Mouse (Mus musculus) c-Kit-positive CD71-positive TER-119-positive erythroid progenitor cells, embryonic 14.5 days (primary cell): Measurements from ENCODE around the gene Sorcs2.

Source experiments
- DNase-seq: peaks from one replicate; pipeline ENCODE4 v3.0.0-alpha.2; 2013; ENCODE audit warnings: low spot score

Sorcs2 gene

DNA sequence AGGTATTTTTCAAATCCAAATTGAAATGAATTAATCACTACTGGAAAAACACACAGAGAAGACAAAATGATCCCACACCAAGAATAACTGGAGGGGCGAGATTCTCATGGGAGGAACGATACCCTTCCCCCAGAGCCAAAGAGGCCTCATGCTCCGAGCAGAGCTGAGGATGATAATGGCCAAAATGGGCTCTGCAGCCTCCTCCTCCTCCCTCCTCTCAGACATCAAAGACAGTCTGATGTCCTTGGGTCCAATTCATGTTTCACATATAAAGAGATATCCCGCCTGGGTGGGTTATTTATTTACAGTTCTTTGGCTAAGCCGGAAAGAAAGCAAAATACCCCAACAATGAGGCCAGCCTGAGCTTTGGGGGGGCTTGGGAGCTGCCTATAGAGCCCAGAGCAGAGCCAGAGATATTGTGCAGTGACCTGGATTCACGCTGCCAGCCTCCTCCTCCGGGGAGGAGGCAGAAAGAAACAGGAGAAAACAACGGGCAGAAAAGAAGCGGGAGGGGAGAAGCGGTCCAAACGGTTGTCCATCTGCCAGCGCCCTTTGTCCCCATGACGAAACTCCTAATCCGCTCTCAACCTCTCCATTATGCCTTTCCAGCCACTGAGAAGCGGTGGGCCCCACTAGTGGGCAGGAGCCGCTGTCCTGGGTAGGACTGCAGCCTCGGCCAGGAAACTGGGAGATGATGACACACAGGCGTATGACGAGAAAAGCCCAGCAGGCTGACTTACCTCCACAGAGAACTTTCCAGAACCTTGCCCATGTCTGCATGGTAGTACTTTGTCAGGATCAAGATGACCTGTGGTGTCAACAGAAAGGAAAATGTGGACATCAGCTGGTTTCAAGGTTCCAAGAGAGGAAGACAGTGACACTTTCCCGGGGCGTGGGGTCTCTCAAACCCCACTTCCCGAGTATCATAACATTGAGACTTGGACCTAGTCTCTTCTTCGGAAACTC is 169.3 kb downstream of the Sorcs2 start:
- DNase-seq, result no peak

DNA sequence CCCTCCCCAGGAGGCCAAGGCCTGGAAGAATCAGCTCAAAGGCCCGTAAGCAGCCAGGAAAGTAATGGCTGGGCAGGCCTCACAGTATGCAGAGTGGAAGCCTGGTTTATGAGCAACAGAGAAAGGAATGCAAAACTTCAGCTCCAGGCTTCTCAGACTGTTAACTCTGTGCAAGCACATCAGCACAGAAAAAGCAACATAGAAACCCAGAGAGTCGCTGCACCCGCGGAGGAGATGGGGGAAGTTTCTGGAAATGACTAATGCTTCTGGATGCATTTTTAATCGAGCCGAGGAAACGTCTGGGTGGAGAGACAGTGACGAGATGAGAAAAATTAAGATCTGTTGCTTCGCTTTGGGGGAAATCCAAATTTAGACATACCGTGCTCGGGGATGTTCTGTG is 171.6 kb downstream of the Sorcs2 start:
- no peak for DNase-seq

DNA sequence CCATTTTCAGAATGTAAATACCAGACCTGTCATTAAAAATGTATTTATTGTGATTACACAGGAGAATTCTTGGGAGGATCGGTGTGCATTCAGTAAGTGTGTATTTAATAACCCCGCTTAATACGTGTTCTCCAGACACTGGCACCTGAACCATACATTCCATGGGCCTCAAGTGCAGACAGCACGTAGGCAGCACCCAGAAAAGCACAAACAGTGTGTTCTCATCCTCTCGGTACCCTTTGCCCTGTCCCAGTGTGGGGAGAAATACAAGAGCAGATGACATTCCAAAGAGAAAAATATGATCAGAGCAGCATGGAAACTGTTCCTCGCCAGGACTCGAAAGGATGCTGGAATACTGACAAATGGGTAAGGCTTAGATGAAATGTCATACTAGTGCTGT is 172.1 kb downstream of the Sorcs2 start:
- DNase-seq, result no peak

DNA sequence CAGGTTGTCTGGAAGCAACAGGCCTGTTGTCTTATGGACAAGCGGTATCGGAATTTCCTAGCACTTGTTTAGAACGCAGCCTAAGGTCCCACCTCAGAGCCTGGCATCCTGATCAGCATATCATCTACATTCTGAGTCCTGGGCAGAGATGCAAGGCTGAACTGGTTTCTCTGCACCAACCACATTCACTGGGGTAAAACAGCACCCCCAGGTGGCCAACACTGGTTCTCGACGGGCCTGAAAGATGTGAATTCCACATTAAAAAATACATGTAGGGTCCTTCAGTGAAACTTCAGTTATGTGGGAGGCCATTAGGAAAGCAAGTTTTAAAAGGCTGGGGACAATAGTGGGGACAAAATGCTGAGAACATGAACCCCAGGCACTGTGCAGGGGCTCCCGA is 174.2 kb downstream of the Sorcs2 start:
- no peak for DNase-seq

DNA sequence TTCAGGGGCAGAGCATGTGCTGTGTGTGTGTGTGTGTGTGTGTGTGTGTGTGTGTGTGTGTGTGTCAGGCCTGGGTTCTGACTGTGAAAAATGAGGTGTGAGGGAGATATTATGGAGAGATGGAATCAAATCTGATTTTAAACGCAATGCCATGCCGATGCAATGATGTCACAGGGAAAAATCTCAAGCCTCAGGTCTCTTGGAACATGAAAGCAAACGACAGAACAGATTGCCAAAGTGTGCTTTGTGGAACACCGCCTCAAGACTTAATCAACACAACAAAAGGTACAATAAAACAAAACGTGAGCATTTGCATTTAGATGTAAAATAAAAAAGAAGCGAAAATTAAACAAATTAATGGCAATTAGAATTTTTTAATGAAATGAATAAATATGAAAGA is 177.3 kb downstream of the Sorcs2 start:
- no peak for DNase-seq

DNA sequence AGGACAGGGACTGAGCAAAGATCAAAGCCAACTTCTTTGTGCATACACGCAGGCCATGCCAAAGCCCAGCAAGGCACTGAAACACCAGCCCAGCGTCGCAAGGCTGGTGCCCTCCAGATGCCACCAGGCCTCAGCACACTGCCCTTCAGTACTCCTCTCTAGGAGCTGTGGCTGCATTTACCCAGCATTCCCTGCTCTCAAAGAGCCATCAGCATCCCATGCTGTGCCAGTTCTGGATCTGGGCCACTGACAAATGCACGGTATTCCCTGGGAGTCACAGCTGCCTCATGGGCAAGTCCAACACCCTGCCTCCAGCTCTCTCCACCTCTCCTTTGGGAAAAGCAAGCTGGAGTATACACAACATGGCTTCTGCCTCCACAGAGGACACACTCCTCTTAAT is 177.8 kb downstream of the Sorcs2 start:
- no peak for DNase-seq

DNA sequence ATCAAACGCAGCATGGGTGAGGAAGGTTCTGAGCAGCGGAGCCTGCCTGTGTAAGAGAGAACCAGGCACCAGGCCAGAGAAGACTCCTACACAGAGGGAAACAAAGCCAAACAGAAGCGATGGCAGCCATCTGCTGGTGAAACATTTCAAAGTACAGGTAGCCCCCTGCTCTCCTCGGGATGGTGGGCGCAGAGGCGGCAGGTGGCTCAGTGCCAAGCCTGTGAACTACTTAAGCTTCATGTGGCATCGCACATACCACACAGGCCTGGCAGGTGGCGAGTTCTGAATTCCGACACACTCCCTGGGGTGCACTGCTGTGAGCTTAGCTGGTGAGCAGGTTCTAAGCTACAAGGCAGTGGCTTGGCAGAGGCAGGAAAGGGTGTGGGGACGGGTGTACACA is 184.6 kb downstream of the Sorcs2 start:
- no peak for DNase-seq

DNA sequence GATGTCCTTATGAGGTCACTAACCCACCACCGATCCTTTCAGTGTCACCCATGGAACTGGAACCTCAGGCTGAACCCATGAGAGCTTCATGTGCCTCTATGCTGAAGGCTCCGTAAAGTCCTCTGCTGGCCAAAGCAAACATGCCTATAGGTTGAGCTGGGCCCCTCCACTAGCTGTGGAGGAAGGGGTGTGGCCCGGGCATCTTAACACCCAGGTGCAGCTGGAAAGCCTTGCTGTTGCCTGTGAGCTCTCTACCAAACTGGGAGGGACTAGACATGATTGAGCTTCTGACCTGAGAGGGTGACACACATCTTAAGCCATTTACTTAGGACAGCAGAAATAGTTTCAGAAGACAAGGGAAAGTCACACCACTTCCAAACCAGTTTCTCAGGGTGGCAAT is 189.1 kb downstream of the Sorcs2 start:
- no peak for DNase-seq

DNA sequence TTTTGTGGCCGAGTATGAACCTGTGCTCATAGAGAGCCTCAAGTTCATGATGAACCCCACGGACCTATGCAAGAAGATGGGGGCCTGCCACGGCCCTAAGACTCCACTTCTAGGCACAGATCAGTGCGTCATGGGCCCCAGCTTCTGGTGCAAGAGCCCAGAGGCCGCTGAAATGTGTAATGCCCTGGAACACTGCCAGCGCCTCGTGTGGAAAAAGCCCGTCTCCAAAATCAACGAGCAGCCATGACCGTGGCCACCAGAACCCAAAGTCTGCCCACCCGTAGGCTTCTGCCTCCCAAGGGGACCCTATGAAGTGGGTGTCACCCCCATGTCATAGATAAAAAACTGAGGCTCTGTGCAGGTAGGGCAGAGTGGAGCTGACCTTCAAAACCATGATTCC is 192.5 kb downstream of the Sorcs2 start:
- DNase-seq, result no peak

DNA sequence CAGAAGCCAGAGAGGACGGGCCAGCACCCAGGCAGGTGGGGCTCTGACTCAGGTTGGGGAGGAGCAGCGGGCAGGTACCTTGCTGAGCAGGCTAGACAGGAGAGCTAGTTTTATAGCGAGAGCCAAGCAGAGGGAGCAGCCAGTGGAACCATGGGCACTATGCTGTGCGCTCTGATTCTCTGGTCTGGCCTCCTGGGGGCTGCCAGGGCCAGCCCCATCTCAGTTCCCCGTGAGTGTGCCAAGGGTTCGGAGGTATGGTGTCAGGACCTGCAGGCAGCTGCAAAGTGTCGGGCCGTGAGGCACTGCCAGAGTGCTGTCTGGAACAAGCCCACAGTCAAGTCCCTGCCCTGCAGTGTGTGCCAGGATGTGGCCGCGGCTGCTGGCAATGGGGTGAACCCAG is 194.0 kb downstream of the Sorcs2 start, which contains the start of gene Psapl1:
TSS of gene Psapl1 (plus strand) at position 106 of the 400 bp plus-strand sequence.
- DNase-seq, result no peak

DNA sequence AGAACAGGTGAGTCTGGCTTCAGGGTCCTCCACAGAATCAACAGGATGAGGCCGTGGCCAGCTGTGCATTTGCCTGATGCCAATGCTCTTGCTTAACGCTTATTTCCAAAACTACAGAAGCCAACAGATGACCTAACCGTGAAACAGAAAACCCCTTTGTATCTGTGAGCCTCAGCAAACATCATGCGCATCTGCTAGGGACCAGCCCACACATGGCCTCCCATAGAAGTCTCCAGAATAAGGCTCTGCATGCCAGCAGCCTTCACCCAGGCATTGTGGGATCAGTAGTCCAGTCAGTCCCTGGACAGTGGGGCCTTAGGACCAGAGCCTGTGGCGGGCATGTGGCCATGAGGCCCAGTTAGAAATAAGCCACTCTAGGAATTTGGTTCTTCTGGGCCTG is 194.5 kb downstream of the Sorcs2 start:
- DNase-seq, result no peak

DNA sequence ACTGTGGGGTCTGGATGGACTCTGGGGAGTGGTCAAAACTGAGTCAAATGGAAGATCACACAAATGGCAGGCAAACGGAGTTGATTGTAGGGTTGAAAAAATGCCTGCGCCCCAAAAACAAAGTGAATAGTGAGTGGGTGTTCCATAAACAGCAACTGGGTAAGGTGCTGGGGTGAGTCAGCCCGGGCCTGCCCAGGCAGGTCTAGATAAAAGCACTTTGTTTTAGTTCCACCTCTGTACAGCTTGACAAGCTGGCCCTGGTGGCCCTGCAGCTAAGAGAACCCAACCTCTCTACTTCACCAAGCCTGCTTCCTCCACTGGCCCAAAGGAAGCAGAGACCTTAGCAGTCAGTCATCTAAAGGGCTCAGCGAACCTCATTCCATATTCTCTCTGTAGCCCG is 195.2 kb downstream of the Sorcs2 start:
- no peak for DNase-seq

DNA sequence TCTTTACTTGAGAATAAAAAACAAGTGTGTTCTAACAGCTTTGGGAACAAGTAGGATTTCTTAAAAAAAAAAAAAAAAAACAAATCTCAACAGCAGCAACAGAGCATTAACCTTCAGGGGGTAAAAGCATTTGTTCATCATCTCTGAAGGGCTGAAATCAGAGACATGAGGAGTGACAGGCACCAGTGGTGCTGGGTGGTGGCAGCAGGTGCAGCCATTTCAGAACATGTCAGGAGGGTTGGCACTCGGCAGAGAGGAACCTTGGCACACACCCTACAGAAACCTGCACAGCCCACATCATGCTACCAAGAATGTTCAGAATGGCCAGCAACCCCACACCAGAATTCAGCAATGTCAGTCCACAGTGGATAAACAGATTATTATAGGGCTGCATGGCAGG is 198.4 kb downstream of the Sorcs2 start:
- no peak for DNase-seq

DNA sequence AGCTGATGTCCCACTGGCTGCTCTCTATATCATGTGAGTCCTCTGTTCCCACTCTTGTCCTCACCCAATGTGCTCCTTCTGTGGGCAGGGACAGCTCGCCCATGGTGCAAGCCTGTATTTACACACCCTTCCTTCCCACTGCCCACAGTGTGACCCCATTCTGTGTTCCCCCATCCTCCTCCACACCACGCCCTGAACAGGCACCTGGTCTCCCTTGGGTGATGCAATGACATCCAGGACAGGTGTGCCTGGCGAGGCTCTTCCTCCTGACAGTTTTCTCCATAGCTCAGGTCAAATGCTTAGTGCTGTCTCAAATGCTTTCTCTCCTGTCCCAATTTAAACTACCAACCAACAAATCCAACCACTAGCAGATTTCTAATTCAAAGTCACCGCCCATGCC is 202.5 kb downstream of the Sorcs2 start:
- DNase-seq, result no peak

DNA sequence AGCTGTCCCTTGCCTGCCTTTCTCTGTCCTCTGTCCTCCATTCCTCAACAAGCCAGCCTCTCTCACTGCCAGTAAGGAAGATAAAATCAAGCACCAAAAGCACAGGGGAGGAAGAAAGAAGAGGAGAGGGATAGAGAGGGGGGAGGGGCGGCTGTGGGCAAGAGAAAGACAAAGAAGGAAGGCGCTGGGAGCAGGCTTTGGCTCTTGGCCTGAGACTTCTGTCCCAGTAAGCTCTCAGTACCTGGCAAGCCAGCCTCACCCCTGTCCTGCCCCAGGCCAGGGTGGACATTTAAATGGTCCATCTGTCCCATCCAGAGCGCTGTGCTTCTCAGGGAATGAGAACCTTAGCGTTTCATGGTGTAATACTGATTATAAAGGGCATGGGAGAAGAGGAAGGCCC is 203.3 kb downstream of the Sorcs2 start:
- no peak for DNase-seq

DNA sequence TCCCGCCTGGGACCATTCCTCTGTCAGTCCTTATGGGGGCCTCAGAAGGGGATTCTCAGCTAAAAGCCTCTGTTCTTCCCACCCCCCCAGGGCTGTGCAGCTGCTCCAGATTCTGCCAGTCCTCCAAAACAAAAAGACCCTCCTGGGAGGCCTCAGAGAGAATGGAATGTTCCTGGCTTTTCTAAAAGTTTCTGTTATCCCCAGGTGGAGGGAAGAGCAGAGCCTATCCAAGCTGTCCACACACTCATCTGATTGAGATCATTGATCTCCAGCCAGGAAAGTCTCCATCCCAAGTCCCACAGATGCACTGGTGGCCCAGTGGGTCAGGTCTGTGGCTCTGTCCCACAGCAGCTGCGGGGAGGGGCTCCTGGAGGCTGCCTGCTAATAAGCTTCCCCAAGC is 205.3 kb downstream of the Sorcs2 start:
- no peak for DNase-seq

DNA sequence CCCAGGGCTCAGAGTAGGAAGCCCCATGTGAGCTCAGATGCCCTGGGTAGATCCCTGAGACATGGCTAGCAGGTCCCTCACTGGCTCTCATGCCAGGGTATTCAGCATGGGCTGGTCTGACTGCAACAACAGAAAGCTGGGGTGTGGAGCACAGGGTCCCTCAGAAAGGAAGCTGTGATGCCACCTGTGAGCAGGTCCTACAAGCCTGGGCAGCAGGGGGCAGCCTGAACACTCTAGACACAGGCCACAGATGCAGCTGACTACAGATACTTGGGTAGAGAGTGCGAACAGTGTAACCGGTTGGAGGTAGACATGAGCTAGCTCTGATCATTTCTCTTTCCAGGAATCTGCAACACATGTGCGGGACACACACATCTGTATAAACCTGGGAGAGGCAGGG is 206.1 kb downstream of the Sorcs2 start:
- no peak for DNase-seq

DNA sequence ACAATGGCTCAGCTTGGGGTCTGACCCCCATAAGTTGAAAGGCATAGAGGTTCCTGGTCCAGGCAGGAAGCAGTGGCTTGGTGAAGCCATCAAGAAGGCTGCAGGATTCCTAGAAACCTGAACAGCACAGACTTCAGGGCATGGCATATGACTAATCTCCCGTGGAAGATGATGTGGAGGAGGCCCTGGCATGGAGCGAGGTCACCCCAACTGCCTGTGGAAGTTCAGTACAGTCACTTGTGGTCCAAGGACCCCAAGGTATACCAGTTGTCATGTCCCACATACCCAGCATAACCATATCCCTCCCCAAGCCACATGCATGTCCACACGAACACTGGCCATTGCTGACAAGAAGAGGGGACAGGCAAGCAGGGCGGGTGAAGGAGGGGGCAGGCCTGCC is 206.7 kb downstream of the Sorcs2 start:
- DNase-seq, result no peak

DNA sequence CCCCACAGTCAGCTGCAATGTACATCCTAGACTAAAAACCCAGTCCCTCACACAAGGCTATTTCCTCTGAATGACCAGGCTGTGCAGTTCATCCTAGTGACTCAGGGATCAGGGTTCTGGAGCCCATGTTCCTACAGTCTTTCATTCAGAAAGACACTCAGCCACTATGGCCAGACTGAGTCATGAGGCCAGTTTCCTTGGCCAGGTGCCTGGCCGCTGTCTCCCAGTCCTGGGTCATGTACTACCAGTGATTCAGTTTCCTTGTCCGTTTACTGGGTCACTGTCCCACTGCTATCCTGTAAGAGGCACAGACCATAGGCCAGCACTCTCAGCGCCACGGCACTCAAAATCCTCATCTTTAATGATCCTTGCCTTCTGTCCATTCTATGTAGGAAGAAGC is 209.6 kb downstream of the Sorcs2 start:
- no peak for DNase-seq

DNA sequence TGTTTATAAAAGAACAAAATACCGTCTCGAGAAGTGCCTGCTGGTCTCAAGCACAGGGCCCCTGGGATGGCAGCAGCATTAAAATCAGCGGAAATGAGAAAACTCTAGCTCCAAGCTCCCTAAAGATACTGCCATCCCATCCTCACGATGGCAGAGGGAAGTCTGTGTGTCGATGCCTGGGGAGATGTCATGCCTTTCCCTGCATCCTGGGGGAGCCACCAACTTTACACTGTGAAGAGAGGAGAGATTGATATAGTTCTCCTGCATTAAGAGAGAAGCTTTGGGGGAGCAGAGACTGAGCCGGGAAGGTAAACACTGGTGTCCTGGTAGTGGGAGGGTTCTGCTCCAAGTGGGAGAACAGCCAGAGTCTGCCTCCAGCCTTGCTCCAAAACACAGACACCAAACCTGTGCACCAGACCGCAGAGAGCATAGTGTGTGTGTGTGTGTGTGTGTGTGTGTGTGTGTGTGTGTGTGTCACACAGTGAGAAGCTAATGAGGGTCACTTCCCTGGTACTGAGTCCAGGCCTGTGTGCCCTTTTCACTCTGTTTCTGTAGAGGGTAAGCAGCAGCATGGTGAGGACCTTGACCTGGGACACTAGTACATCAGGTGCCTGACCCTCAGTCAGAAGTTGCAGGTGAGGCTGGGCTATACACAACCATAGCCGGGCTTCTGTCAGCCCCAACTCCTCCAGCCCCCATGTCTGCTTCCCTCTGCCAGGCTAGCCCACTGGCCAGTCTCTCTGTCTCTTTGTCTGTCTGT is 211.5 kb downstream of the Sorcs2 start:
- no peak for DNase-seq

DNA sequence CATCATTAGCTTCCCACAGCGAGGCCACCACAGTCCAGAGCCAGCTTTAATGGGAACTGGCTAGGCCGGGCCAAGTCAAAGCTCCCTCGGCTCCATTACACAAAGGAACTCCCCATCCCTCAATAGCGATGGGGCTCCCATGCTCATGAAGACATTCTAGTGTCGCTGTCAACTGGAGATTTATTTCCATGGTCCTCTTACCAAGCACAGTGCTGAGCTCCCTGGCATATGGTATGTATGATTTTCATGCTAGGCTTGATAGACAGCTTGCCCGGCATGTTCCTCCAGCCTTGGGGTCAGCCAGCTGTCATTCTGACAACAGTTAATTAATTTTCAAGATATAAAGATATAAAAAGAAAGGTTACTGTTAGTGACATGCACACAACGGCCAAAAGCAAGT is 215.6 kb downstream of the Sorcs2 start:
- no peak for DNase-seq

DNA sequence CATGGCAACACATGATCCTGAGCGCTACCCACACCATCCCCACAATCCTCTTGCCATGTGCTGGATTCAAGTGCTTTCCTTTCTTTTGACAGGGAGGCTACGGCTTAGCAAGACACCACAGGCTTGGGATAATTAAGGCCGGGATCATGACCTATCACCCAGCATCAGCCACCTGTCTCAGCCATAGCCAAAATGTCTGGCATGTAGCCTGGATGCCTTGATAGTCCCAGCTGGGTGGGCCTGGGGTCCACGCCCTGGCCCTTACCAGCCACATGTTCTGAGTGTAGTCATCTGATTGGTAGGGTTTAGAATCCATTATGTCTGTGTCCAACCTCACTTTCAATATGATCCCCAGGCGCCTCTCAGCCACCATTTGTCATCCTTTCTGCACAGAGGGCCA is 218.2 kb downstream of the Sorcs2 start:
- no peak for DNase-seq

DNA sequence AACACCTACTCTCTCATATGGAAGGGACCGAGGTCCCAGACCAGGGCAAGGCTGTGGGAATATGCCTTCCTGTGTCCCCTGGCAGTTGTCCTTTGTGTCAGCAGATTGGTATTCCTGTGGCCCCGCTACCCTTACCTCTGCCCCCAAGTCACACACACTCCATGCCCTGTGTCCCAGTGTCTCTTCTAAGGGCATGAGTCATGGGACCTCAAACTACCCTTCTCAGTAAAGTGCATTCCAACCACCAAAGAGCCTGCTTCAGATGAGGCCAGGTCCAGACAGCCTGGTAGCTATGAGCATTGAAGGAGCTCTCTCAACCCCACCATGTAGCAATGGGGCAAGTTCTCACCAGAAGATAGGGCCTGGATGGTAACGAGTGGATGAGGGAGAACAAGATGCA is 219.2 kb downstream of the Sorcs2 start:
- DNase-seq, result no peak
